Mouse (Mus musculus) CD4-positive, CD25-positive, alpha-beta regulatory T cell, adult 4 months (primary cell): Measurements from ENCODE around the gene Rnpep. TPM values are rescaled to one million over a fixed set of nuclear protein-coding genes. Genes with fewer than 3 reads are reported as not detected.
"Not testable (repeated sequence)": the region's sequence is repeated elsewhere in the genome, so short reads cannot be mapped to it uniquely, and the experiment has no call there.

ENCODE experiments used
- ATAC-seq: one replicate; pipeline ENCODE4 v1.8.0; 2017
- polyA plus RNA-seq, 2 experiments: library from polyadenylated mRNA; unstranded; fragments of 100-300 nt; shearing (Covaris generic); gene quantifications; one replicate each; pipeline ENCODE4 v1.2.1; 2017

The Rnpep gene
- polyA plus RNA-seq, 2 experiments from 2014 or later: 34.5 to 45.6 TPM

DNA sequence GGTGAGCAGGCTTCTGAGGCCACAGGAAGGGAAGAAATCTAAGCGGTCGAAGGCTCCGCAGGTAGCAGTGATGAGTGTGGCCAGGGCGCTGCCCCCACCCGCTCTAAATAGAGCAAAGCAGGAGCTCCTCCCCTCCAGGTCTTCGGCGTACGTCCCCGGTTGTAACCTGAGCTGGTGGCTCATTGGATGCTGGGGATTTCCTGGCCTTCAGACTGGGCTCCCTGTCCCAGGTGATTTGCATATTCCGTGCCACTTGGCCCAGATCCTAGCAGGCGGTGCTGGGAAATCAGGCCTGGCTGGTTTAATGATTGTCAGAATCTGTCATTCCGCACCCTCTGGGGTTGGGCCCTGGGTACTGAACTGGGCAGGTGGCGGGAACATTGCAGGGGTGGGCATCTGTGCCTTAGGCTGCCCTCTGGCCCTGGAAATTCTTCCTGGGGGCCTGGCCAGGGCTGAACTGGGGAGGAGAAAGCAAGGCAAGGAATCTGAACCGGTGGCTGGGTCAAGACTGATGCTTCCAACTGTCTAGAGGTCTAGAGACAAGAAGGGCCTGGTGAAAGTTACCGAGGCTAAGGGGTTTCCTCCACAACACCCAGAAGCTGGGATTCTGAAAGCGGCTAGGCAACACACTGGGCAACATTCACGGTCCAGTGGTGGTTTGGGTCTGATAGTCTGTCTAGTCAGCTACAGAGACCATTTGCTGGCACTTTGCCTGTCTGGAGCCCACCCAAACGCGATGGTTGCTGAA lies 25.3 kb downstream of the Rnpep start, which contains the start of gene Elf3:
TSS of gene Elf3 (minus strand) at position 189 of the 748 bp plus-strand sequence.
- ATAC-seq: no peak

GRCm38 (mm10) chr1:135256299-135256698 lies 27.6 kb downstream of the Rnpep start:
- no peak for ATAC-seq

DNA sequence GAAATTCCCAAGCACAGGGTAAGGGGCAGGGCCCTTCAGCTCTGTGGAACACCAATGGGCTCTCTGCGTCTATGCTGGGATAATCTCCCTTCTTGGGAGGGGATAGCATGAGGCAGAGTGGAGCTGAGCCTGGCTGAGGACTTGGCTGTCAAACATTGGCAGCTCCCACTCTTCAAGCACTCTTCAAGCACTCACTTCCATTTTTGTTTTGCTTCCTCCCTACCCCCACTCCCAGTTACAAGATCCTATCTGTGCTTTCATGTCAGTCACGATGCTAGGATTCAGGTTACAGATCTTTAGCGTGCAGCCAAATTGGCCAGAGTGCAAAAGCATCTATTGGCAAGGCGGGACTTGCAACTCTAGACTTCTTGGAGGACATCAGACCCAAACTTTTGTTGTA lies 31.0 kb downstream of the Rnpep start:
- no peak for ATAC-seq

GRCm38 (mm10) chr1:135251405-135251804 lies 32.5 kb downstream of the Rnpep start:
- no peak for ATAC-seq

- no peak for ATAC-seq
These were observed 33.2 kb downstream of the Rnpep start for GRCm38 (mm10) chr1:135250706-135251105.

DNA sequence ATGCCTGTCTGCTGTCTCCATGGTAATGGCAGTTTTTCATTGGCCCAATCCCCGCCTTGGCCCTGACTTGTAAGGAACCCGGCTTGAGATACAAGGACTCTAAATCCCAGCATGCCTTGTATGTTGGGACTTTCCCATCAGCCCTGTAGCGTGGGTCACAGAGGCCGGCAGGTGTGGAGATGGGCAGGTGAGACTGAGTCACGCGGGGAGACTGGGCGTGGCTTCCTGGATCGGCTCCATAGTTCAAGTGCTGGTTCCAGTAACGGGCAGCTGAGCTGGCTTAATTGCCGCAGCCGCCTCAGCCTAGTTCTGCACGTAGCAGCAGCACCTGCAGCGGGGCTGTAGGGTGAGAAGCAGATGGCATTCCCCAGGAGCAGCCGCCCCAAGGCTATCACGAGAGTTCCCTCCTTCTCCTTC lies 35.4 kb downstream of the Rnpep start:
- no peak for ATAC-seq

GRCm38 (mm10) chr1:135244014-135244413 lies 39.9 kb downstream of the Rnpep start:
- no peak for ATAC-seq

GRCm38 (mm10) chr1:135240206-135240605 lies 43.7 kb downstream of the Rnpep start:
- not testable (repeated sequence) for ATAC-seq

DNA sequence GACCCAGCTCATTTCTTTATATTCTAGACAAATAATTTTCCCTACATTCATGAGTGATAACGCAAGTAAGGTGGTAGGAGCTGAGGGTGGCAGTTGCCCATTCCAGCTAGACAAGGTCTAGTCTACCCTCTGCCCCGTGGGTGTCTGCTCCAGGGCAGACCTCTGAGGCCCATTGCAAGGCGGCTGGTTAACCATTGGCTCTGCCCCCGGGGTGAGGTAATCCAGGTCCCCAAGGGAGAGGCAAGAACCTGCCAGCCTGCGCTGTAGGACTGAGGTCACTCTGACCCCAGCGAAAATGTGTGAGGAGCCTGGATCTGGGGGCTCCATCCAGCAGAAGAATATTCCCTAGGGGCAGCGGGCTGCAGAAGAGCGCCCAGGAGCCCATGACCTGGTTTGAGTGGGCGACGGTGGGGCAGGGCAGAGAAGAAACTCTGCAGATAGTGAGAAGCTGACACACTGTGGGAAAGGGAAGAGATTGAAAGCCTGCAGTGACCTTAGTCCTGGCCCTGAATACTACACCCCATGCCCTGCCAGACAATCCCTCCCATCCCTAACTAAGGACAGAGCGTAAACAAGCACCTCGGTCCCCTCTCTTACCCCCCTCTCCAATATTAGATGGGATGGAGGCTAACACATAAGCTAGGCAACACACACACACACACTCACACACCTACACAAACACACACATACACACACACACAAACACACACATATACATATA lies 46.6 kb downstream of the Rnpep start:
- no peak for ATAC-seq

DNA sequence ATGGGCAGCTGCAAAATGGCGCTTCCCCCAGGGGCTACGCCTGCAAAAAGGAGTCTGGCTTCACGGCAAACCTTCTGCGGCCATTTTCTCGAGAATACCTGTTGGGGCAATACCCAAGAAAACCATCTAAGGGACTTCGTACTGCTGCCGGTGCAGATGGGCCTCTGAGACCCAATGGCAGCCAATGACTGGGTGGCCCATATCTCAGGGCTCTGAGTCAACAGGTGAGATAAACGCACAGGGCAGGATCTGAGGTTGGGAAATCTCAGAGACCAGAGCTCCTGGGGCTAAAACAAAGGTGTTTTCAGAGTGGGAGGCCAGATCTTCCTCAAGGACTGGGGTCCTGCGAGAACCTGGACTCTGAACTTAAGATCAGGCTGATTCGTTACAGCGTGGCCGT lies 49.1 kb downstream of the Rnpep start:
- ATAC-seq: no peak

GRCm38 (mm10) chr1:135233961-135234360 lies 49.9 kb downstream of the Rnpep start:
- ATAC-seq: no peak

DNA sequence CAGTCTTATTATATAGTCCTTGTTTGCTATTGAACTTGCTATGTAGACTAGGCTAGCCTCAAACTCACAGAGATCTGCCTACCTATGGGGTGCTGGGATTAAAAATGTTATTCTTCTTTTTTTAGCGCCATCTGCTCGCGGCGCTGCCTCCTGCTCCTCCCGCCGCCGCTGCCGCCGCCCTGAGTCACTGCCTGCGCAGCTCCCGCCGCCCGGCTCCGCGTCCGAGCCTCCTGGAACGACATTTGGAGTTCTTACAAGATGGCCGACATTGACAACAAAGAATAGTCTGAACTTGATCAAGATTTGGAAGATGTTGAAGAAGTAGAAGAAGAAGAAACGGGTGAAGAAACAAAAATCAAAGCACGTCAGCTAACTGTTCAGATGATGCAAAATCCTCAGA lies 52.0 kb downstream of the Rnpep start:
- ATAC-seq: not testable (repeated sequence)

GRCm38 (mm10) chr1:135227339-135227950 lies 56.4 kb downstream of the Rnpep start:
- no peak for ATAC-seq

DNA sequence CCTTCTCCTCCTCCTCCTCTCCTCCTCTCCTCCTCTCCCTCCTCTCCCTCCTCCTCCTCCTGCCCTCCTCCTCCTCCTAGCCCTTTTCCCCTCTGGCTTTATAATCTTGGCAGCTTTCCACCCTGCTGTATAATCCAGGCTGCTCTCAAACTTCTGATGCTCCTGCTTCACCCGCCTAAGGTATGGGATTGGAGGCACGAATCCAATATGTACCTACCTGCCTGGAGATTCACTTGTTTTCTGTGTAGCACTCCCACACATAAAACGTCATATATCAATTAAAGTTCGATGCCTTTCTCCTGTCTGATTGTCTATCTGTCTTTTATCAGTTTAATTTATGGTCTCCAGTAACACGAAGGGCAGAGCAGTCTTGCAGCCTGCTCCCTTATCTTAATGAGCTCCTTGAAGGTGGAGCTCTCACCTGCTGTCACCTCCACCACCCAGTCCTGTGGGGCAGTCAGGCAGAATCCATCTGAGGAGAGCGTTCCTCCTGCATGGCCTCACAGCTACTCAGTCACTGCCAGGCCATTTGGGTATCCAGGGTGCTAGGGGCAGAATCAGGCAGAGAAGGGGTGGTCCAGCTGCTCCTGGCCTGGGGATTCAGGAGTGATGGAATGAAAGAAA lies 58.8 kb downstream of the Rnpep start:
- ATAC-seq: no peak

DNA sequence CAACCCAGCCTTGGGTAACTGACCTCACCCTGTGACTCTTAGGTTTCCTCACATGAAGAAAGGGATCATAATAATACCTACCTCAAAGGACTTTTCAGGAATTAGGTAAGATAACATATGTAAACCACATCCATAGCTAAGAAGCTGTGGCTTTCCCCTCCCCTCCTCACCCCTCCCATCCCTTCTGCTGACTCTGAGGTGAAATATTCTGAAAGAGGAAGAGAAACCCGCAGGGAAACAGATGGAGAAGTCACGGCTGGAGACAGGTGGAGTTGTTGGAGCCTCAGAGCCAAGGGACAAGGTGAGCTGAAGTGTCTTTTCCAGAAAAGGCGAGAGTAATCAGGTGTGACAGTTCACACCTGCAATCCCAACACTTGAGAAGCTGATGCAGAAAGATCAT lies 59.7 kb downstream of the Rnpep start:
- no peak for ATAC-seq

- no peak for ATAC-seq
These were observed 66.2 kb downstream of the Rnpep start for GRCm38 (mm10) chr1:135217607-135218233.

DNA sequence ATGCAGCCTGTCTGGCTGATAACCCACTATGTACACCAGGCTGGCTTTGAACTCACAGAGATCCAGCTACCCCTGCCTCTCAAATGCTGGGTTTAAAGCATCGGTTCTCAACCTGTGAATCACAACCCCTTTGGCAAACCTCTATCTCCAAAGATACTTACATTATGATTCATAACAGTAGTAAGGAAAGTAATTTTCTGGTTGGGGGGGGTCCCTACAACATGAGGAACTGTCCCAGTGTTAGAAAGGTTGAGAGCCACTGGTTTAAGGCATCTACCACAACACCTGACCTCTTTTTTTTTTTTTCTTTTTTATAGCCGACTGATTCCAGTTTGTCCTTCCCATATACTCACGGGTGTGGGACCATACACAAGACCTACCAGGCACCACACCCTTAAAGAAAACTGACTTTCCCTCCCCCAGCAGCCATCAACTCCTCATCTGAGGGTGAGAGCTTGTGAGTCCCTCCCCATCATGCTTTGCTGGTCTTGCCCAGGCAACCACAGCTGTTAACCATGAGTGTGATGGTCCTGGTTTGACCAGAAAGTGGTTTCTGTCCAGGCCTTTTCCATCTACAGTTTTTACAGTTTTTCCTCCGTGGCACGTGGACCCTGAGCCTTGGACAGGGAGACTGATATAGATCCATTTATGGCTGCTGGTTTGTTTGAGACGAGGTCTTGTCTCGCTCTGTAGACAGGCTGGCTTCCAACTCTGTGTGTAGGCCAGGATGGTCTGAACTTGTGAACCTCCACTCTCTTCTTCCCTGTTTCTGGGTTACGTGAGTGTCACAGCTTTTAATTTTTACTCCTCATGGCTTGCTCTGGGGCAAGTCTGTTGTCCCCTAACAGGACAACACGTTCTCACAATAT lies 69.9 kb downstream of the Rnpep start:
- no peak for ATAC-seq
